Mouse (Mus musculus) heart, adult 18-20 months (tissue): ENCODE results near the gene Ppp1r14b. TPM values are rescaled to one million over a fixed set of nuclear protein-coding genes. Genes with fewer than 3 reads are reported as not detected.

ENCODE experiments used
- DNase-seq, 2 experiments: peaks; one replicate each; pipeline ENCODE4 v3.0.0; 2021 to 2022; ENCODE audit warnings: mixed read lengths in 1 of 2
- total RNA-seq, 2 experiments: library from RNA; stranded (reverse); gene quantifications; 2 replicates each; pipeline ENCODE4 v1.2.3; 2021

Ppp1r14b gene
- total RNA-seq, 2 experiments from 2014 or later = 78.3 to 95.2 TPM

DNA sequence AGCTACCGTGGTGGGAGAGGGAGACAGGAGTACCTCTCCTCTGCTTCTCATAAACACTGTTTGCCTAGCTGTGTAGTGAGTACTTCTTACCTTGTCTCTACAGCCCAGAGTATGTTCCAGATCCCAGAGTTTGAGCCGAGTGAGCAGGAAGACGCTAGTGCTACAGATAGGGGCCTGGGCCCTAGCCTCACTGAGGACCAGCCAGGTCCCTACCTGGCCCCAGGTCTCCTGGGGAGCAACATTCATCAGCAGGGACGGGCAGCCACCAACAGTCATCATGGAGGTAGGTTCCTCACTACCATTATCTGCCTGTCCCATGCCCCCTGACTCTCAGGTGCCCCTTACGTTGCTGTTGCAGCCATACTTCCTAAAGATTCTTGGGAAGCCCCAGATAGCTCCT lies 32.0 kb upstream of the Ppp1r14b start:
- DNase-seq = no peak

DNA sequence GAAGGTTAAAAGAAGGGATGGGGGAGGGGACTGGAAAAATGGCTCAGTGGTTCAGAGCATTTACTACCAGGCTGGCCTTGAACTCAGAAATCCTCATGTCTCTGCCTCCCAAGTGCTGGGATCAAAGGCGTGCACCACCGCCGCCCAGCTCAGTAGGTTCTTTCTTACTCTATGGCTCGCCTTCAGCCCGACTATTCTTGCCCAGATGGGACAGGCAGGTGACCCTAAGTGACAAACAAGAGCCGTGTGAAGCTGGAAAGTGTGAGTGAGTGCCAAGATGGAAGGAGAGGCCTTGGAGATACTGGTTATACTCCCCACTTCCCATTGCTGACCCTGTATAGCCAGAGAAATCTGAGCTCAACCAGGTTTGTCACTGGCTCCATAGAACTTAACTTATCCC lies 31.1 kb upstream of the Ppp1r14b start:
- DNase-seq = no peak

GRCm38 (mm10) chr19:6947742-6948141 lies 27.0 kb upstream of the Ppp1r14b start:
- DNase-seq = no peak

- no peak for DNase-seq
Observed at GRCm38 (mm10) chr19:6948186-6948585, 26.6 kb upstream of the Ppp1r14b start.

DNA sequence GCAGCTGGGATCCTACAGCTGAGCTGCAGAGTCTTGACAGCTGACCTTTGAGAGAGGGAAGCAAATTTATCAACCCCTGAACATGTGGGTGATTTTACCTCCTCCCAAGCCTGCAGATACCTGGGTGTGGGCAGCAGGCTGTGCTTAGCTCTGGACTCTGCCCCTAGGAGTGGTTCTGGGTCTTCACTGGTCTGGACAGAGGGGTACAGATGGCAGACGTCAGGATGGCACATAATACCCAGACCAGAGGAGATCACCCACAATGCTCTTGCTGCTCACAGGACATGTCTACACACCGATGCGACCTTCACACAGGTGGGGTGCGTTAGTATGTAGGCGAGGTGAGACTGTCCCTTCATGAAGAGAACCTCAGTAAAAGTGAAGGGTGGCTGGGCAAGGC lies 25.2 kb upstream of the Ppp1r14b start:
- no peak for DNase-seq

GRCm38 (mm10) chr19:6949951-6950350 lies 24.8 kb upstream of the Ppp1r14b start:
- DNase-seq = no peak

- DNase-seq = peak; percentile 72 to 78
Observed at GRCm38 (mm10) chr19:6950613-6951153, 24.1 kb upstream of the Ppp1r14b start.

DNA sequence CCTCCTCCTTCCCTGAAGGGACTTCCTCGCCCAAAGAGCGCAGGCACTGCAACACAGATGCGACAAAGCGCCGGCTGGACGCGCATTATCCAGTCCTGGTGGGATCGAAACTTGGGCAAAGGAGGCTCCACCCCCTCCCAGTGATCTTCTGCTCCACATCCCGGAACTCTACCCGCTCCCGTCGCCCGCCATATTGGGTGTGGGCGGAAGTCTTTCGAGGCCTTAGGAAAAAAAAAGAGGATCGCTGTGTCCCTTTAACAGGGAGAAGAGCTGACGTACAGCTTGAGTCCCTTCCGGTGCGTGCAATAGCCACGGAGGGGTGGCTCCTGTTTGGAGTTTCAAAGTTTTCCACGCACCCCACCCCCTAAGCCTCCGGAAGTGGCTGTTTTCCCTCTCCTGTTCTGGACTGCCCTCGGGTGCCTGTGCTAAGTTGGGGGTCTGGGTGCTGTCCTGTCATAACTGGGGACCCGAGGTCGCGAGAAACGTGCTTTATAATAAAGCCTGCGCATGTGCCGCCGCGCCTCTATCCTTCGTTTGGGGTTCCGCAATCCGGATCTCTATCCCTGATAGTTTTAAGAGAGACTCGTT lies 23.3 kb upstream of the Ppp1r14b start:
- DNase-seq = peak; percentile 98 to 99

DNA sequence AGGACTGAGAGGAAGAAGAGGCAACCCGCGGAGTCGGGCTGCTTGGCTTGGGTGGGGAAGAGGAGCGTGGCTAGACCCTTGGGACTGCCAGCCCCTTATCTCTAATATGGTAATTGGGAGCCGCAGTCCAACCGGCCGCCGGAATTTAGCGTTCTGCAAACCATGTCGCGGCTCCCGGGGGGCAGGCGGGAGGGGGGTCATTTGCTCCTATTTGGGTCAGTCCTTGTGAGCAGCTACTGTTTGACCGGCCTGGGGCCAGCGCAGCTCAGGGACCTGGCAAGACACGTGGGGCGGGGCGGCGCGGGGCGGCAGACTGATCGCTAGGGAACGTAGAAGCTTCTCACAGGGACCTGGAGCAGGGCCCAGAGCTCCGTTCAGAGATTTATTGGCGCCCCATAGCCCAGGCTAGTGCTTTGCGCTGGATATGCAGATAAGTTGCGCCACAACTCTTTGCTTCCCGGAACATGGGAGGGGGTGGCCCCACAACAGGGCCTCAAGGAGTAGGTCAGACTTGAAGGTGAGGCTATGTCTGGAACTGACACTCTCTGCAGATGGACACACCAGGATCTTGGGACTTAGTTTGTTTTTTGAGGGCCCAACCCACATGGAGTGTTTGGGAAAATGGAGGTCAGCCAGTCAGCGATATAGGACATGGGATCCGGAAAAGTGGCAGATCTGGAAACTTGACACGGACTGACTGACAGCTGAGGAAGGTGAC lies 22.6 kb upstream of the Ppp1r14b start:
- DNase-seq = peak; percentile 92 to 93

DNA sequence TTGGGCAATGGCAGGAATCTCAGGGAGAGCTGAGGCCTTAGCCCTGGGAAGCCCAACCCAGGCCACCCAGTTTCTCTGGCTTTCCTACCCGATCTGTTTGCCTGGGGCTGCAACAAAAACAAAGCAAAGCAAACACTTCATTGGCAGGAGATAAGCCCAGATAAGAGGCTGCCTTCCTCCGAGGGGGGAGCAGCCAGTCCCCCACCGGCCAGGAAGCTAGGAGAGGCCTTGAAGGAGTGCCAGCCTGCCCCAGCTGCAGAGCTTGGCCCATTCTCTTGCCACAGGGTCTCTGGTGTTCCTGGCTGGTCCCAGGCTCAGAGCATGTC lies 22.1 kb upstream of the Ppp1r14b start:
- peak; percentile 69 to 78 for DNase-seq

- DNase-seq = no peak
Observed at GRCm38 (mm10) chr19:6954046-6954445, 20.7 kb upstream of the Ppp1r14b start.

- peak in 1 of 2 experiments; percentile 40 for DNase-seq
Observed at GRCm38 (mm10) chr19:6955424-6955823, 19.3 kb upstream of the Ppp1r14b start.

DNA sequence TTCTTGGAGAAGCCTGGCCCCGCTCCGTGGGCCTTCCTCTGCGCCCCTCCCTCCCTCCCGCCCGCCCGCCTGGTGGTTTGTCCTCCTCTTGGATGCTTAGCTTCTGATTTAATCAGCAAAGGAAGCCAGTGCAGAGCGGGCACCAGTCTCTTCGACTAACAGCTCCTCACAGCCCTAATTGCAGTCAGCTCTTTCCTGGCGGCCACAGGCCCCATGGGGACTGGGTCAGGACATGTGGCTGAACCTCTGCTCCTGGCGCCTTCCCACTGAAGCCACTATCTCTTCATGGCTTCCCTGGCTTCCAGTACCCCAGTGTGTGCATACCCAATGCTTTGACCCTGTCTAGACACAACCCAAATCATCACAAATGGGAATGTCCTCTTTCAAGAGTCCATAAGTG lies 18.3 kb upstream of the Ppp1r14b start:
- no peak for DNase-seq

DNA sequence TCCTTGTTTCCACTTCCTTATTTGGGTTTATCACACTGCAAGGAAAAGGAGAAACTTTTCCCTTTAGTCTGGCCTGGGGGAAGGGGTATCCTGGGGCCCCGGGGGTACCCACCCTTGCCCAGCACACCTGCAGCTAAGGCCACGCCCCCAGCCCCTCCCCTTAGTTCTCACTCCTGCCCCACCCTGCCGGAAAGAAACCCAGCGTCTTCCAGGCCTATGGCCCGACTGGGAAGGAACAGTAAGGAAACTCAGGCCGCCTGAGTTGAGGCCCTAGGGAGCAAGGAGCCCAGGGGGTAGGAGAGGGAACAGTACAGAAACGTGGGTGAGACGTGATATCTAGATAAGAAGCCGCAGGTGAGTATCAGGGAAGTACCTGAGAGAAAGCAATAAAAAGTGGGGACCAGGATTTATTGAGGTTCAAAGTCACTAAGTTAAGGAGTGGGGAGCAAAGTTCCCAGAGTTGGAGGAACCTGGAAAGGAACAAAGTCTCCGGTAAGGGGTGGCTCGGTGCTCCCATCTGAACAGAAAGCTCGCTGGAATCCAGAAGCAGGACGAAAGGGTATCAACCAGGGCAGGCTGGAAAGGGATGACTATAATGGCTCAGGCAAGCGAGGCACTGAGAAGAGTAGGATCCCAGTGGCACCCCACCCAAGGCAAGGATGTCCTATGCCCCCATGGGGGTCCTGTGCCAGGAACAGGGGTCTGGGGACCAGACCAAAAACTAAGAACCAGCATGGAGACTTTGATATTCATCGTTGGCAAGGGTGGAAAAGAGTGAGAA lies 6.1 kb upstream of the Ppp1r14b start:
- peak in 1 of 2 experiments; percentile 44 for DNase-seq

GRCm38 (mm10) chr19:6969291-6969664 lies 5.5 kb upstream of the Ppp1r14b start:
- no peak for DNase-seq

GRCm38 (mm10) chr19:6969665-6970381 lies 4.9 kb upstream of the Ppp1r14b start:
- DNase-seq = peak; percentile 82

GRCm38 (mm10) chr19:6970460-6971085 lies 4.2 kb upstream of the Ppp1r14b start:
- no peak for DNase-seq

DNA sequence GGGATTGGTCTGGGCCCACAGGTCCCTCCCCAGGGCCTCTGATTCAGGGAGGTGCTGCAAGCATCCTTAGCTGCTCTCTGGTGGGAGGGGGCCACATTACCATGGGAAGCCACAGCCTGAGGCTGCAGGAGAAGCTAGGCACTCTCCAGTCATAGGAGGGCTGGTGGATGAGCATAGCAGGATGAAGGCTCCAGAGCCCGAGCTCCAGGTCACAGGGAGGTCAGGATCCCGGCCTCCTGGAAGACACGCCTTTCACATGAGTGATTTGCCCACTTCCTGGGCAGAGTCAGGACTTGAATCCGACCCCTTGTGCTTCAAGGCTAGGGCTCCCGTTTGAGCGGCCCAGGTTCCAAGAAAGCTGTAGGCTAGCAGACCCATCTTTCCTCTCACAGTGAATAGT lies 3.1 kb upstream of the Ppp1r14b start:
- DNase-seq = no peak

DNA sequence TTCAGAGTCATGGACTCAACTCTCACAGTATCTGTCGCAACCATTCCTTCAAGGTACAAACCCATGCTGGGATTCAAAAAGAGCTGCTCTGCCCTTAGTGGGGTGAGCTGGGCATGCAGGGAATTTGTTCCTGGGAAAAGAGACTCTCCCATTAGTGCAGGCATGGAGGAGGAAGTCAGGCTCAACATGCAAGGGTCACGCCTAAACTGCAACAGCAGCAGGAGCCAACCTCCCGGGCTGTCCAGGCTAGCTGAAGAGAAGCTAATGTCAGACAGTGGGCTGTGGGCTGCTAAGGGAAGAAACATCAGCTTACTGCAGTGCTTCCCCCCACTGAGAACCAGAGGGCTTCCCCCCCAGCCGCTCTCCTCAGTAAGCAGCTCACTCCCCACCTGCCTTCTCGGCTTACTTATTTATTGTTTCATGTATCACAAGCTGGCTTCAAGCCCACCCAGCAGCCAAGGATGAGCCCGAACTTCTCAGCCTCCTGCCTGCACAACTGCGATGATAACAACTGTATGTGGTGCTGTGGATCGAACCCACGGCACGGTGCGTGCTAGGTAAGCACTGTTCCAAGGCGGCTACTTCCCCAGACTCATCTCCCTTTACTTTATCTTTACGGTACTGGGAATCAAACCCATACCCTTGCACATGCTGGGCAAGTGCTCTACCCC lies 2.4 kb upstream of the Ppp1r14b start:
- no peak for DNase-seq

GRCm38 (mm10) chr19:6973581-6974190 lies 1.1 kb upstream of the Ppp1r14b start:
- no peak for DNase-seq
